Mouse (Mus musculus) embryonic stem cell, embryonic (primary cell): ENCODE measurements around the gene Sec14l3.

Source experiments
- CTCF ChIA-PET, 4 experiments: fragments of 300-600 bp in 2 of 4; fragments of 350-600 bp in 2 of 4; sonication (Branson Sonifier 250); formaldehyde crosslinking; loops; one replicate each; lab custom pipeline; 2022; ENCODE audit warnings: inconsistent platforms in 2 of 4; lab: Charles Lee
- POLR2A ChIA-PET, 4 experiments: fragments of 300-600 bp in 2 of 4; fragments of 350-600 bp in 2 of 4; sonication (Branson Sonifier 250); formaldehyde crosslinking; loops; one replicate each; lab custom pipeline; 2022; ENCODE audit warnings: antibody characterized with exemption in 4 of 4, inconsistent platforms in 1 of 4; lab: Charles Lee

Sec14l3 gene

DNA sequence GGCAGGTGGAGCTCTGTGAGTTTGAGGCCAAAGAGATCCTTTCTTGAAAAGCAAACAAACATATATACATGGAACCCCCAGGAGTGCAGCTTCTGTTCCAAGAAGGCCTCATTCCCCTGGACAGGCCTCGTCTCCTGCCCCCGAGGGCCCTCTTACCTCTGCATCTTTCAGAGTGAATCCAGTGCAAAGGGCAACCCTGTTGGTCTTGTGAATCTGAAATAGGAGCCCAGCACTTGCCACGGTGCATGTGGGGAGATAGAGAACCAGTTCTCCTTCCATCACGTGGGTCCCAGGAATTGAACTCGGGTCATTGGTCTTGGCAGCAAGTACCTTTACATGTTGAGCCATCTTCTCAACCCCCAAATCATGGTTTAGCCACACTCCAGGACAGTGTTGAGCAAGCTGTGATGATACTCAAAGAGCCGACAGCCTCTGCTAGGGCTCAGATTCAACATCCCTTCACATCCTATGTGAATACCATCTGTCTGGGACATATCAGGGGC lies 23.5 kb upstream of the Sec14l3 start:
- POLR2A ChIA-PET: interaction anchor here in 1 of 4 experiments (0.6 to 0.7 kb wide), 2 partner anchors 340 to 553 kb away, joined by 3 to 5 read pairs; no protein-coding TSS in a partner anchor
- CTCF ChIA-PET: interaction anchor here (1.0 to 2.2 kb wide), 5 partner anchors 12 to 39 kb away, joined by 4 to 7 read pairs (median 6); no protein-coding TSS in a partner anchor

DNA sequence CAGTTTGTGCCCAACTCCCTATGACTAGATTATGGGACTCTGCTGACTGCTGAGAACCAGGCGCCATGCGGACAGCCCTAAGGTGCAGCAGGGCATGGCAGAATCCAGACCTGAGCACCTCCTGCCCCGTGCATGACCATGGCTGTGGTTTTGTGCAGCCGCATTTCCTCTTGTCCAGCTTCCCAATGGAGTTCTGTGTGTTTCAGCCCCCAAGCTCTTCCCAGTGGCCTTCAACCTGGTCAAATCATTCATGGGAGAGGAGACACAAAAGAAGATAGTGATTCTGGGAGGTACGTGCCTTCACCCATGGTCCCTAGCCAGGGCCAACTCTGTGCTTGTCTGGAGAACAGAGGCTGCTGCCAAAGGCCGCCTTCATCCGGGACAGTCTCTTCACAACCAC lies 21.6 kb upstream of the Sec14l3 start:
- POLR2A ChIA-PET: interaction anchor here in 1 of 4 experiments (1.5 kb wide), 1 partner anchor 13 kb away, joined by 3 read pairs; no protein-coding TSS in a partner anchor
- CTCF ChIA-PET: interaction anchor here in 3 of 4 experiments (0.6 to 1.6 kb wide), 4 partner anchors 10 to 37 kb away, joined by 3 to 4 read pairs (median 3); no protein-coding TSS in a partner anchor

DNA sequence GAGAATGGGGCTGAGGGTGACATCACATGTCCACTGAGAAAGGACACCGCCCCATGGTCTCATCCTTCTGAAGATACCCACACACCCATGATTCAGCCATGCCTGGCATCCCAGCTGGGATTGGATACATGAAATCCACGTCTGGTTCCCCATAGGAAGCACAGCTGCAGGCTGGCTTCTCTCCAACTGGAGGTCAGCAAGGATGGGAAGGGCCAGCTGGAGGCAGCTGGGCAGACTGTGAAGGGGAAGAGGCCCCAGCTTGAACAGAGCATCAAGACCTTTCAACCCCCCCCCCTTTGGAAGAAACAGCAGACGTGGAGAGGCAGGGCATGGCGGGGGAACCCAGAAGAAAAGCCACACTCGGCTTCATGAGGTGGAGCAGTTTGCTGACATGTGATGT lies 18.1 kb upstream of the Sec14l3 start:
- POLR2A ChIA-PET: interaction anchor here in 1 of 4 experiments (0.6 kb wide), 1 partner anchor 37 kb away, joined by 3 read pairs; no protein-coding TSS in a partner anchor

DNA sequence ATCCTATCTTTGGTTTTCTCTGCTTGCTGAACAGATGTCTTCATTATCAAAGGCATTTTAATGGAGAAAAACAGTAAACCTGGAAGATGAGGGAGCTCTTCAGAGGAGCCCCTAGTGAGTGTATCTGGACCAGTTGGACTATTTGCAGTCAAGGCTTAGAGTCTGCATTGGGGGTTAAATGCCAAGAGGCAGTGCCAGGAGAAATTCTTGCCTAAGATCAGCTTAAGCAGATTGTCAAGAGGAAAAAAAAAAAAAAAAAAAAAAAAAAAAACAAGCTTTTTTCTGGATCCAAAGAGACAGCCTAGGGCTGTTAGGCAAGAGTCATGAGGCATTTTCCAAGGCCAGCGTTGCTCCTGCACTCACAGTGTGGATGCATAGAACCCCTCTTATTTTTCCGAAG lies 16.9 kb upstream of the Sec14l3 start:
- ChIA-PET CTCF (interaction anchor here in 2 of 4 experiments (0.6 to 1.2 kb wide), 3 partner anchors 13 to 58 kb away, joined by 3 to 6 read pairs (median 3); no protein-coding TSS in a partner anchor), POLR2A (interaction anchor here in 2 of 4 experiments (0.6 to 1.0 kb wide), 5 partner anchors 44 to 287 kb away, joined by 3 to 4 read pairs (median 3); no protein-coding TSS in a partner anchor)

More for the DNA sequence above, 18.1 kb upstream of the Sec14l3 start:
- CTCF ChIA-PET: interaction anchor here in 1 of 4 experiments (1.2 kb wide), 1 partner anchor 34 kb away, joined by 6 read pairs; no protein-coding TSS in a partner anchor

DNA sequence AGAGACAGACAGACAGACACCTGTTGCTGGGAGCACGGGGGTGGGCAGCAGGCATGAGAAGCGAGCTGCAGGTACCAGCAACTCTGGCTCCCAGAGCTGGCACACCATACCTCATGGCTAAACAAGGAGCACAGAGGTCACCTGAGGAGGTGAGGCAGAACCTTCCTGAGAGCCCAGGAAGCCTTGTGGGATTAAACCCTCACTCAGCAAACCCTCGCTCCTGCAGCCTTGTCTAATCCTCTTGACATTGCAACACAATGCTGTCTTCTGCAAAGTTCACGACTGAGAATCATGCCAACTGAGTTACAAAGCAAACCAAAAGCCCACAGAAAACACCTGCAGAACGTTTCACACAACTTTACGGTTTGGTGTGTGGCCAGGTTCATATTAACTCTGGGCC lies 16.2 kb upstream of the Sec14l3 start:
- POLR2A ChIA-PET: interaction anchor here in 1 of 4 experiments (1.0 kb wide), 1 partner anchor 45 kb away, joined by 3 read pairs; no protein-coding TSS in a partner anchor
- CTCF ChIA-PET: interaction anchor here in 2 of 4 experiments (0.6 to 1.1 kb wide), 3 partner anchors 13 to 59 kb away, joined by 3 to 5 read pairs (median 3); no protein-coding TSS in a partner anchor

DNA sequence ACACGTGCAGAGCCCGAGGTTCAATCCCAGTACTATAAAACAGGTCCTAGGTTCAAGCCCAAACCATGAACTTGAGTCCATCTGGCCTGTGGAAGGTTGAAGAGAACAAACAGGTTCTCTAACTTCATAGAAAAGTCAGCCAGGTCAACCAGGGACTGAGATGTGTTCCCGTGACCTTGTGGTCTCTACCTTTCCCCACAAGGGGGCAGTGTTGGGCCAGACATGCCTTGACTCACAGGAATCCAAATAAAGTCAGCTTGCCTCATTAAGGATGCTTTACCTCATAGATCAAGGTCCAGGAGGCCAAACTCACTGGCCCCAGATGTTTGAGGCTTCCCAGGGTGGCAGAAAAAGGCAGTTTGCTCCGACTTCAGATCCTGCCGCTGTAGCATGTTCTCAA lies 11.1 kb upstream of the Sec14l3 start:
- CTCF ChIA-PET: interaction anchor here (0.5 to 5.4 kb wide), 54 partner anchors 8 to 885 kb away, joined by 3 to 61 read pairs (median 4); partner anchors contain the start of genes Sec14l2 (in 3 of the 4), Sec14l3 (in 2 of the 4), Castor1 (in 1 of the 4) and Rnf215 (in 1 of the 4)
- POLR2A ChIA-PET: interaction anchor here in 3 of 4 experiments (0.8 to 1.1 kb wide), 5 partner anchors 9 to 166 kb away, joined by 3 to 6 read pairs (median 3); partner anchors contain the start of gene Sec14l4 (in 1 of the 3)

DNA sequence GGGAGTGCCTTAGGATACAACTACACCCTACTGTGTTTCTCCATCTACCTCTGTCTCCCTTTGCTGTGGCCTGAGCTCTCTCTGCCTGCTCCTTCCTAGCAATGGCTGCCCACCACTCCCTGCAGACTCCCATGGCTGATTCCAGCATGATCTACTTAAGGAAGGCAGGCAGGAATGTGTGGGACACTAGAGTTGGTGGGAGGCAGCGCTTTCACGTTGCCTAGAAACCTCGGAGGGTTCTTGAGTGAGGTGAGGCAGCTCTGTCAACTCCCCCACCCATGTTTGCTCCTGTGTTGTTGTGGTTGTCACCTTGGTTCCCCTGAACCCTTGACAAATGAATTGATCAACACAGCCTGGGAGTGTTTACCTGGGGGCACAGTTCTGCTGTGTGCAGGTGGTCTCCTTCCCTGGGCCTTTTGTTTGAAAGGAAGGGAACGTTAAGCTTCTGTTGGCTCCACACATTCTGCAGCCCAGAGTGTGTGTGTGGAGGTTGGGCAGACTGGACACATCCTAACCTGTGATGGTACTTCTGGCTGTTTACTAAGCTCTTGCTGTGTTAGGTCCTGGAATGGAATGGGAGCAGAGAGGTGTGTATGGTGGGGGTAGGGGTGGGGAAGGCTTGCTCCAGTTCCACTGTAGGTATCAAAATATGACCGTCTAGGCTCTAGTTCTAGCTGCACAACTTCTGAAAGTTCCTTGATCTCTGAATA lies 3.6 kb upstream of the Sec14l3 start:
- POLR2A ChIA-PET: interaction anchor here in 3 of 4 experiments (0.6 to 1.7 kb wide), 6 partner anchors 16 to 130 kb away, joined by 3 to 5 read pairs (median 3); partner anchors contain the start of genes Mtfp1 (in 1 of the 3) and Pes1 (in 1 of the 3)
- CTCF ChIA-PET: interaction anchor here in 2 of 4 experiments (0.8 to 2.1 kb wide), 5 partner anchors 19 to 198 kb away, joined by 3 to 10 read pairs (median 3); partner anchors contain the start of gene Rnf215 (in 1 of the 2)

DNA sequence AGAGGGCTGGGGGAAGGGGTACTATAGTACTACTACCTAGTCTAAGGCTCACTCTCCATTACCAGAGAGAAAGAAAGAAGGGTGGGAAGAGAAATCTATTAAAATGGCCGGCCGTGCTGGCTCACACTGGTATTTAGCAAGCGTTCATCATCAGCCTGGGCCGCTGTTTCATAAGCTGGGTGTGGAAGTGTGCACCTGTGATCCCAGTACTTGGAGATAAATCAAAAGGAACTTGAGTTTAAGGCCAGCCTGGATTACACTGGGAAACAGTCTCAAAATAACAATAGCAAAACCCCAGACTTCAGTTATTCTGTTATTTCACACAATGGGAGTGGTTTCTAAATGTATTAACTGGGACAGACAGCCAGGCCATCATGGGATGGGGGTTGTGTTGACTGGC lies 2.1 kb upstream of the Sec14l3 start:
- POLR2A ChIA-PET: no interaction called here
- CTCF ChIA-PET: interaction anchor here in 2 of 4 experiments (0.7 to 2.7 kb wide), 3 partner anchors 9 to 17 kb away, joined by 3 to 6 read pairs (median 4); no protein-coding TSS in a partner anchor

DNA sequence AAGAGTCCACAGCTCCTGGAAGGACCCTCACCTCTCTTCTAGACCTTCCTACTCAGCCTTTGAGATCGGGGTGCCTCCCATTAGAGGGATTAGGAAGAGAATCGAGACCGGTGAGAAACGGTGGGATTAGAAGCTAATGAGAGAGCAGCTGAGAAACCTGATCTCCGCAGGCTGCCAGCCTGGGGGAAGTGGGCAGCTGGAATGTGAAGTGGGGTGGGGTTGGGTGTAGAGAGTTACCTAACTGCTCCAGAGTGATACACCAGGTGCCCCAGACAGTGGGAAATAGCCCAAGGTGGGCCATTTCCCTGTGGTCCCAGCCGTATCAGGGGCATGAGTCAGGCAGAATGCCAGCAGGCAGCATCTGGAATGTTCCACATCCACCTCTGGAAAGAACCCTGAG lies 1.7 kb upstream of the Sec14l3 start:
- ChIA-PET POLR2A (interaction anchor here in 1 of 4 experiments (0.6 kb wide), 1 partner anchor 208 kb away, joined by 9 read pairs; no protein-coding TSS in a partner anchor), CTCF (interaction anchor here in 3 of 4 experiments (0.9 to 2.7 kb wide), 3 partner anchors 9 to 17 kb away, joined by 4 to 7 read pairs (median 6); no protein-coding TSS in a partner anchor)

DNA sequence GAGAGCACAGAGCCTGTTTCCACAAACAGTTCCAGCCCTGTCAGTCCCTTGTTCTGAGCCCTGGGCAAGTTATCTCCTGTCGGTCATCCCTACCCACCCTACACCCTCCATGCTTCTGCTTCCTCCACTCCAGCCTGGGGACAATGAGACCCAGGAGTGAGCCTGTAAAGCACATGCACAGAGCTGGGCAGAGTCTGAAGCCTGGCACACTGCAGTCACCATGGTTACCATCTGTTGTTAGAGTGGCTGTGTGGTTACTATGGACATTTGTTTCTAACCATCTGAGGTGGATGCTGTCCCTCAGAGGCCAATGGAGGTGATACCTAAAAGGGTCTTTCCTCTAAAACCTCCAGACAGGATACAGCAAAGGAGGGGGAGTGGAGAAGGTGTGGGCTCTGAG lies 5.0 kb downstream of the Sec14l3 start:
- ChIA-PET CTCF (interaction anchor here in 2 of 4 experiments (1.2 to 2.8 kb wide), 3 partner anchors 10 to 16 kb away, joined by 3 to 18 read pairs (median 8); no protein-coding TSS in a partner anchor), POLR2A (no interaction called here)

DNA sequence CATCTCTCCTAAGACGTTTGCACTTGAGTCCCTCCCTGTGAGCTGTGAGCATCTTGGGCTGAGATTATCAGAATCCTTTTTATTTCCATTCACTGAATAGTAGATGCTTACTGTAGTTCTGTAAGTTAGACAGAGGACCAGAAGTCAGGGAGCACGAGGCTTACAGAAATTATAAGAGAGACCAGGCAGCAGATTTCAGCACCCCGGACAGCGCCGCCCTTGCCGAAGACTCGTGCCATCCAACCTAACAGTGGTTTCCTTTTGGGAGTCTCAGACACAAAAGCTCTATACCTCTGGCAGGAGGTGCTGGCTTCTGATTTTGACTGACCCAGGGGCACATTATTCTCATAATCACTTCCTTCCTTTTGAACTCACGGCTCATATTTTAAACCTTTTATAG lies 12.0 kb downstream of the Sec14l3 start:
- CTCF ChIA-PET: interaction anchor here in 1 of 4 experiments (0.8 kb wide), 1 partner anchor 23 kb away, joined by 3 read pairs; no protein-coding TSS in a partner anchor
- POLR2A ChIA-PET: interaction anchor here in 2 of 4 experiments (0.6 to 1.9 kb wide), 2 partner anchors 10 to 16 kb away, joined by 3 to 4 read pairs; no protein-coding TSS in a partner anchor

DNA sequence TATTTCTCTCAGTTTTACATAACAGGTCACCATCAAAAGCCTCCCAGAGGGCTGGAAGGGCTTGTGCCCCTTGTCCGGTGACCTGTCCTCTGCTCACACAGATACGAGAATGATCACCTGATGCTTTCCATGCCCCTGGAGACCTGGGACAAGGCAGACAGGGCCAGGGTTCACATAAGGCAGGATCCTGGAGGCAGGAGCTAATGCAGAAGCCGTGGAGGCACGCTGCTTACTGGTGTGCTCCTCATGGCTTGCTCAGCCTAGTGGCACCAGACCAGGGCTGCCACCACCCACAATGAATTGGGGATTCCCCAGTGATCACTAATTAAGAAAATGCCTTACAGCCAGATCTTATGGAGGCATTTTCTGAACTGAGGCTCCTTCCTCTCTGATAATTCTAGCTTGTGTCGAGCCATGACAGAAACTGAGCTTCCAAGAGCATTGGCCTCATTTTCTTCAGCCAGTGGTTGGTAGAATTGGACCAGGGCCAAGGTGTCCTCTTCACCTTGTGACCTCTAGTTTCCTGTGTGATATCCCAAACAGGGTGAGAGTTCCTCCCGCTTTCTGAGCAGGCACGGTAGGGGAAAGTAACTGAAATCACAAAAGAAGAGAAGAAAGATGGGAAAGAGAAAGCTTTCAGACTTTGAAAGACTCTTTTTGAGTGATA lies 13.8 kb downstream of the Sec14l3 start:
- ChIA-PET POLR2A (no interaction called here), CTCF (interaction anchor here in 3 of 4 experiments (0.6 to 3.9 kb wide), 5 partner anchors 12 to 77 kb away, joined by 3 to 57 read pairs (median 5); no protein-coding TSS in a partner anchor)

DNA sequence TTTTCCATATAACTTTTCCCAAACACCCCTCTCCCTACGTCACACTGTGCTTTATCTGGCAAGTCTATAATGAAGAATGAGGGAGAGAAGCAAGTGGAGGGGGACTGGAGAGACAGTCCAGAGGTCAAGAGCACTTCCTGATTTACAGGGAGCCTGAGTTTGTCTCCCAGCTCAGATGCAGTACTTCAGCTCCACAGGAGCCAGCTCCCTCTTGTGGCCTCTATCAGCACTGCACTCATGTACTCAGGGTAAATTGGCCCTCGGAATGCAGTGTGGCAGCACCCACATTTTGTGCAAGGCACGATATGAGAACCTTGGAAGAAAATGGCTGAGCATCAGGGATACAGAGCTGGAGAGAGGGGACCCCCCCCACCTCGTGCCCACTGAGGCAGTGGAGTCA lies 15.6 kb downstream of the Sec14l3 start:
- CTCF ChIA-PET: interaction anchor here (0.5 to 3.9 kb wide), 110 partner anchors 9 to 727 kb away, joined by 3 to 71 read pairs (median 4); partner anchors contain the start of genes Sec14l2 (in 3 of the 4), Sec14l3 (in 3 of the 4), Gal3st1 (in 2 of the 4) and Ccdc157 (in 1 of the 4)

DNA sequence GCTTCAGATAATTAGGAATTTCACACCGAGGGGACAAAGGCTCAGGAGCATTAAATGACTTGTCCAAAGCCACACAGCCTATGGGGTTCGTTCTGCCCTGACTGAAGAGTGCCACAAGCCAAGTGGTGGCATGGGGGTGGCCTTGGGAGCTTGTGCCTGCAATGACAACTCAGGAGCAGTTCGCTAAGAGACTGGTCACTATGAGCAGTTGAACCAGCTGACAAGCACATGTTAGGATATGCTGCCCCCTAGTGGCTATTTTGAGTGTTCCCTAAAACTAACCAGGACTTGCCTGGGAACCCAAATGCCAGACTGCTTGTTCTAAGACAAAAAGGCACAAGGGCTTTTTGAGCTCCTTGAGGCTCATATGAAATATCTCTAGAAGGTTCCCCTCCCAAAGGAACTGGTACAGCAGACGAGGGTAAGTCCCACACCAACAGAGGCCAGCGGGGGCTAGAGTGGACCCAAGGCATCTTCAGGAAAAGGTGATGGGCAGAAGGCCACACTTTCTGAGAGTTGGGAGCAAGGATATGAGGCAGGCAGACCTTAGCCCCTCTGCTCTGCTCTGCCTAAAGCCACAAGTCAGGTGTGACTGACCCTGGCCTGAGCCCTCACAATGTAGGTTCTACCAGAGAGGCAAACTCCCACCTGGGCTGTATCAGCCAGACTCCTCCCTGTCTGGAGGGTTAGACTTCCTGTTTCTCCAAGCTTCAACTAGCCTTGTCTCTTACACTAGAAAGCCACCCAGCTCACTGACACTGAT lies 18.9 kb downstream of the Sec14l3 start:
- CTCF ChIA-PET: interaction anchor here (0.6 to 3.2 kb wide), 27 partner anchors 9 to 386 kb away, joined by 3 to 19 read pairs (median 4); partner anchors contain the start of genes Pes1 (in 1 of the 4) and Sec14l3 (in 1 of the 4)

More for the DNA sequence above, 15.6 kb downstream of the Sec14l3 start:
- POLR2A ChIA-PET: interaction anchor here in 3 of 4 experiments (0.6 to 2.3 kb wide), 12 partner anchors 14 to 424 kb away, joined by 3 to 9 read pairs (median 4); partner anchors contain the start of genes Gal3st1 (in 1 of the 3), Rnf215 (in 1 of the 3) and Sec14l3 (in 1 of the 3)

DNA sequence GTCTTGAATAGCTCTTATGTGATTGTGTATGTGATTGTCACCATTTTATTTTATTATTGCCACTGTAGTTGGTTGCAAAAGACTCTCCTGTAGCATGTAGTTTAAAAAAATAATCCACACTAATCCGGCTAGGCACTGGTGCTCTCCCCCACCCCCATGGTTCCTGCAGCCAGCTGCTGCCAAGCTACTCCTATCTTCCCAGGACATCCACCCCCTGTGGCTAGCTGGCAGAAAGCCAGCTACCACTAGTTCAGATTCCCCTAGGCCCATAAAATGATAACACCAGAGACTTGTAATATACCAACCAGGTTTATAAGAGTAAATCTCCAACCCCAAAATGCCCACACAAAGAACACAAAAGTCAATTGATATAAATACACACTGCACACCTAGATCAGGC lies 21.6 kb downstream of the Sec14l3 start:
- ChIA-PET CTCF (interaction anchor here in 3 of 4 experiments (1.0 to 3.2 kb wide), 5 partner anchors 8 to 57 kb away, joined by 3 to 19 read pairs (median 4); partner anchors contain the start of gene Mtfp1 (in 1 of the 3)), POLR2A (interaction anchor here in 3 of 4 experiments (0.6 to 1.5 kb wide), 7 partner anchors 8 to 123 kb away, joined by 3 to 5 read pairs (median 3); partner anchors contain the start of gene Pes1 (in 1 of the 3))

More for the DNA sequence above, 18.9 kb downstream of the Sec14l3 start:
- POLR2A ChIA-PET: interaction anchor here in 2 of 4 experiments (0.7 to 1.1 kb wide), 5 partner anchors 11 to 84 kb away, joined by 3 to 7 read pairs (median 5); partner anchors contain the start of gene Sec14l2 (in 1 of the 2)

DNA sequence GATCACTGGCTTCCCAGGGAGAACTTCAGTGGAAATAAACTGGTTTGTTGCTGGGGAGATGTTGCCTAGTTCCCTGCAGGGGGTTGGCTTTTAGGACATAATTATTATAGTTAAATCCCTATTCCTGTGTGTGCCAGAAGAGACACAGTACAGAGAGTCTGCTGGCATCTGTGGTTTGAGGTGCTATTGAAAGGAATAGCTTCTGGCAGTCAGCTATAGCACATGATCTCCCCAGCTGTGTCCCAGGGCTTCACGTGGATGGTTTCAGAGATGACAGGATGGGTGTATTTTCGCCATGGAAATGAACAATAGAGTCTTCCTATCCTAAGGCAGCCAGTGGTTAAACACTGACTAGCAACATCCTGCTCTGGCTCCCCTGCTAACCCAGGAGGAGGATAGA lies 22.6 kb downstream of the Sec14l3 start:
- ChIA-PET CTCF (interaction anchor here in 1 of 4 experiments (0.6 kb wide), 1 partner anchor 861 kb away, joined by 4 read pairs; no protein-coding TSS in a partner anchor), POLR2A (interaction anchor here in 1 of 4 experiments (0.6 to 1.5 kb wide), 2 partner anchors 10 to 87 kb away, joined by 3 to 4 read pairs; no protein-coding TSS in a partner anchor)
